Mouse (Mus musculus): ENCODE results near the gene Nup188. TPM values are rescaled to one million over a fixed set of nuclear protein-coding genes. Genes with fewer than 3 reads are reported as not detected.

Gene Nup188
- total and polyA plus RNA-seq, 2 experiments from 2014 or later, result 14.1 to 29.3 TPM

DNA sequence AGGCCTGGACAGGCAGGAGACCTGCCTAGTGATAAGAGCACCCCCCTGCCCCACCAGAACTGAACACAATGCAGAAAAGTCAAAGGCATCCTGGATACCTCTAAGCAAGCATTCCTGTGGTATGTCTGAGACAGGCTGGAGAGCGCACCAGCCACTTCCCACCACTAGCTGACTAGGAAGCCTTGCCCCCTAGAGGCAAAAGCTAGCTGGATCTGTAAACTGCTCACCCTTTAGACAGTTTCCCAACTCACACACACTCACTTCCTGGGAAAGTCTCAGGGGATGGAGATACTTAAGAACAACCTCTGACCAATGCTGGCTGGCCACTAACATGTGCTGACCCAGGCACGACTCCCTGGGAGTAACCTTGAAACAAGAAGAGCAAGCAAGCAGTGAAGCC lies 65.0 kb downstream of the Nup188 start:
- peak; percentile 55 for TF ChIP-seq CTCF (IDR thresholded peaks at IDR 0.05; ENCODE audit: low read depth)
- Histone ChIP-seq H3K27me3 (ENCODE audit: insufficient read depth, low read length) (no peaks in the 10 kb centered on the region), H3K27ac (ENCODE audit: low read depth, low read length) (no peak overlapping the region), H3K9me3 (ENCODE audit: low read length) (no peaks in the 10 kb centered on the region), H3K4me3 (ENCODE audit: low read depth, low read length) (no peak overlapping the region), H3K4me2 (ENCODE audit: low read depth) (no peak overlapping the region), H3K36me3 (ENCODE audit: insufficient read depth) (peaks cover 74% of the 10 kb centered on the region), H3K9ac (no peak overlapping the region), H3K4me1 (ENCODE audit: insufficient read depth) (no peaks in the 10 kb centered on the region)
- ATAC-seq (0 out of 2 replicates have a peak, but pooled peaks have one; percentile 52), DNase-seq (no peak)
- 91% methylated on average over 2 of the region's 2 CpGs for WGBS

DNA sequence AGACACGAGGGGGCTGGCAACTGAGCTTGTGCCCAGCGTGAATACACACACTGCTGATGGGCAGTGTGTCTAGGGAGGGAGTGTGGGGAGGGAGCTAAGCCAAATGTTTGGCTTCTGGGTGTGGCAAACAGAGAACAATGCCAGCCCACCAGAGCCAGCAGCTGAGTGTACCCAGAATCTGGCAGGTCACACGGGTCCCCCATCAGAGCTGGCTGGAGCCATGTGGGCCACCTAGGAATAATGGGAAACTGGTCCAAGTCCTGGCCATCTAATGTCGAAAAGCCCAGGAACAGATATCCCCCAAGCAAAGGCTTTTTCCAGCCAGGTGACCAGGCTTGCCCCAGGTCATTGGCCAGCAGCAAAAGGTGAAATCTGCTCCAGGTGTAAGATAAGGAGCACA lies 69.7 kb downstream of the Nup188 start:
- H3K4me2 ChIP-seq (ENCODE audit: low read depth), result no peak overlapping the region
- H3K9me3 ChIP-seq (ENCODE audit: low read length), result no peaks in the 10 kb centered on the region
- peaks cover 31% of the 10 kb centered on the region for H3K36me3 ChIP-seq (ENCODE audit: insufficient read depth)
- H3K4me3 ChIP-seq (ENCODE audit: low read depth, low read length), result no peak overlapping the region
- H3K27me3 ChIP-seq (ENCODE audit: insufficient read depth, low read length), result no peaks in the 10 kb centered on the region
- H3K27ac ChIP-seq (ENCODE audit: low read depth, low read length), result no peak overlapping the region
- H3K9ac ChIP-seq, result no peak overlapping the region
- WGBS, result 46% methylated on average over 4 of the region's 4 CpGs
- ATAC-seq, result no peak
- no peak for TF ChIP-seq CTCF (IDR thresholded peaks at IDR 0.05; ENCODE audit: low read depth)
- DNase-seq, result no peak
- H3K4me1 ChIP-seq (ENCODE audit: insufficient read depth), result peaks cover 10% of the 10 kb centered on the region

GRCm38 (mm10) chr2:30356266-30356665 lies 70.1 kb downstream of the Nup188 start:
- no peaks in the 10 kb centered on the region for H3K9me3 ChIP-seq (ENCODE audit: low read length)
- H3K9ac ChIP-seq, result no peak overlapping the region
- H3K4me1 ChIP-seq (ENCODE audit: insufficient read depth), result peaks cover 10% of the 10 kb centered on the region
- no peak for TF ChIP-seq CTCF (IDR thresholded peaks at IDR 0.05; ENCODE audit: low read depth)
- H3K4me3 ChIP-seq (ENCODE audit: low read depth, low read length), result no peak overlapping the region
- DNase-seq (no peak), ATAC-seq (no peak)
- peaks cover 27% of the 10 kb centered on the region for H3K36me3 ChIP-seq (ENCODE audit: insufficient read depth)
- WGBS, result 65% methylated on average over 4 of the region's 4 CpGs
- no peaks in the 10 kb centered on the region for H3K27me3 ChIP-seq (ENCODE audit: insufficient read depth, low read length)
- no peak overlapping the region for H3K4me2 ChIP-seq (ENCODE audit: low read depth)
- no peak overlapping the region for H3K27ac ChIP-seq (ENCODE audit: low read depth, low read length)

DNA sequence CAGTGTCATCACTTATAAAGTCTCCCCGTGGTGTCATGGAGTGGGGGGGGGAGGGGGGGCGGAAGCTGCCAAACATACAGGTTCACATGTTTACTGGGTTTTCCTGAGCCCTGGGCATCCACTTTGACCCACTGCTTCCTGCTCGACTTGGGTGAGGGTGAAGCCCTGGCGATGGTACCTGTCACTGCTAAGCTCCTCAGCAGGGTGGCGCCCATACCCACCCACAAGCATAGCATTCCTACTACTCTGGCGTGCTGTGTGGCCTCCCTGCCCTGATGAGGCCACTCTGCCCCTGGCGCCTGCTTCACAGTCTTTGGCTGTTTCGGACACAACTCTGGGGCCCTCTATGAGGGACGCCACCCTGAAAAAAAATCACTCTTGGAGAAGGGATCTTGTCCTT lies 70.7 kb downstream of the Nup188 start:
- H3K9ac ChIP-seq, result no peak overlapping the region
- 72% methylated on average over 9 of the region's 9 CpGs for WGBS
- no peak overlapping the region for H3K27ac ChIP-seq (ENCODE audit: low read depth, low read length)
- DNase-seq, result no peak
- H3K27me3 ChIP-seq (ENCODE audit: insufficient read depth, low read length), result no peaks in the 10 kb centered on the region
- H3K9me3 ChIP-seq (ENCODE audit: low read length), result no peaks in the 10 kb centered on the region
- no peak overlapping the region for H3K4me2 ChIP-seq (ENCODE audit: low read depth)
- no peak overlapping the region for H3K4me3 ChIP-seq (ENCODE audit: low read depth, low read length)
- H3K36me3 ChIP-seq (ENCODE audit: insufficient read depth), result peaks cover 26% of the 10 kb centered on the region
- no peak for ATAC-seq
- peaks cover 10% of the 10 kb centered on the region for H3K4me1 ChIP-seq (ENCODE audit: insufficient read depth)
- no peak for TF ChIP-seq CTCF (IDR thresholded peaks at IDR 0.05; ENCODE audit: low read depth)

GRCm38 (mm10) chr2:30357552-30358510 lies 71.6 kb downstream of the Nup188 start:
- no peak for DNase-seq
- no peak for TF ChIP-seq CTCF (IDR thresholded peaks at IDR 0.05; ENCODE audit: low read depth)
- no peaks in the 10 kb centered on the region for H3K27me3 ChIP-seq (ENCODE audit: insufficient read depth, low read length)
- peaks cover 19% of the 10 kb centered on the region for H3K36me3 ChIP-seq (ENCODE audit: insufficient read depth)
- H3K4me3 ChIP-seq (ENCODE audit: low read depth, low read length), result peak overlapping the region; percentile 70
- peak overlapping the region; percentile 87 for H3K4me2 ChIP-seq (ENCODE audit: low read depth)
- no peak for ATAC-seq
- H3K27ac ChIP-seq (ENCODE audit: low read depth, low read length), result no peak overlapping the region
- peak overlapping the region; percentile 83; the same call in 1 of the 2 replicates for H3K9ac ChIP-seq
- H3K9me3 ChIP-seq (ENCODE audit: low read length), result no peaks in the 10 kb centered on the region
- 61% methylated on average over 8 of the region's 8 CpGs for WGBS
- peaks cover 10% of the 10 kb centered on the region for H3K4me1 ChIP-seq (ENCODE audit: insufficient read depth)

DNA sequence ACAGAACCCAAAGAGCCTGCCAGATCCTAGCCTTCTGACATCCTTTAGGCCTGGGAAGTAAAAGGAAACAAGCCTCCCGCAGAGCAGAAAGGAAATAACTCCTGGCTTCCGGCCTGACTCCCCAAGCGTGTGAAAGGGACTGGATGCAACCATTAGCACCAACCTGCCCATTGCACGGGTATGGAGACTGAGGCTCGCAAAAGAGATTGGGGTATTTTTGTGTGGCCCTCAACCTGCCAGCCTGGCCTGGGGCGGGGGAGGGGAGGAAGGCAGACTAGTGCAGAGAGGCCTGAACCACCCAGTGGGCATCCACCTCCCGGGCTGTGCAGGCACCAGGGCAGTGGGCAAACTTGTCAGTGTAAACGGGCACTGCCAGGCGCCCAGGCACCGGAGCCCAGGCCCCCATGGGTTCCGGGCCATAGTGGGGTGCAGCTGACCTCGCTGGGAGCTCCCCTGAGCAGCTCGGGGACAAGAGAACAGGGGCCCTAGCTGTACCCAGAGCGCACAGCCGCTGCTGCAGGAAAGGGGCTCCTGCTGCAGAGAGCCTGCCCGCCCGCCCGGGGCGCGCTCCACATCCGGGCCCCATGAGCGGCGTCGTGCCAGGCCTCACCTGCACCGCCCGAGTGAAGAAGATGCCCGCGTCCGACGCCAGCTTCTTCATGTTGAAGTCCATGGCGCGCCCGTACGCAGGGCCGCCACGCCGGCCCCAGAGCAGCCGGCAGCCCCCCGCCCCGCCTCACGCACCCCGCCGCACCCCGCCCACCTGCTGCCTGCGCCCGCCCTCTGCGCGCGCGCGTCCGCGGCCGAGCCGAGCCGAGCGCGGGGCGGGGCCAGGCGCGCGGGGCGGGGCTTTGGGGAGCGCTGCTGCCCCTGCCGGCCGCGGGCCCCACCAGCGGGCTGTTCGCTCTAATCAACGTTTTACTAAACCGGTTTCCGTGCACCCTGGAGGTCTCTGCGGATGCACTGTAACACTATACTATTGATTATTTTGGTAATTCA lies 72.6 kb downstream of the Nup188 start, which contains the start of gene Sh3glb2:
Sh3glb2 (minus strand) TSS at position 805 of the 999 bp plus-strand sequence.
- Histone ChIP-seq H3K9ac (peak within 1 kb of the TSS; percentile 83), H3K4me2 (ENCODE audit: low read depth) (peak within 1 kb of the TSS; percentile 87), H3K27me3 (ENCODE audit: insufficient read depth, low read length) (no peaks in the 10 kb centered on the region), H3K4me3 (ENCODE audit: low read depth, low read length) (peak within 1 kb of the TSS; percentile 70), H3K27ac (ENCODE audit: low read depth, low read length) (peak within 1 kb of the TSS; percentile 79), H3K4me1 (ENCODE audit: insufficient read depth) (peaks cover 10% of the 10 kb centered on the region), H3K9me3 (ENCODE audit: low read length) (no peaks in the 10 kb centered on the region), H3K36me3 (ENCODE audit: insufficient read depth) (peaks cover 9% of the 10 kb centered on the region)
- peak; percentile 92 for DNase-seq
- TF ChIP-seq CTCF (IDR thresholded peaks at IDR 0.05; ENCODE audit: low read depth), result peak; percentile 38
- ATAC-seq, result peak; percentile 83
- 3% methylated on average over 59 of the region's 73 CpGs for WGBS
